Mouse (Mus musculus) myocyte (in vitro differentiated cells): ENCODE measurements at regions not wholly inside any gene's neighbourhood (a gene's known extent, or its start where the extent isn't known, plus 50 kb on each side); places are given as distances from the start of the nearest gene placed in this dataset.

Experiments used
- CEBPB ChIP-seq: IDR thresholded peaks from 2 replicates; pipeline ENCODE4 v1.6.1; 2011; ENCODE audit warnings: mild to moderate bottlenecking, moderate library complexity; ENCODE audit not compliant: poor library complexity, insufficient read depth, severe bottlenecking
- MAX ChIP-seq: IDR thresholded peaks from one replicate; pipeline ENCODE4 v1.6.1; 2011; ENCODE audit warnings: low read depth, mild to moderate bottlenecking, control low read depth
- POLR2A ChIP-seq: IDR thresholded peaks from one replicate; pipeline ENCODE4 v1.6.1; 2011; ENCODE audit warnings: low read depth, mild to moderate bottlenecking, control low read depth, moderate library complexity; ENCODE audit not compliant: insufficient read length
- SRF ChIP-seq: IDR thresholded peaks from one replicate; pipeline ENCODE4 v1.6.1; 2011; ENCODE audit warnings: low read depth; ENCODE audit not compliant: control insufficient read depth, insufficient read length
- TCF12 ChIP-seq: IDR thresholded peaks from one replicate; pipeline ENCODE4 v1.6.1; 2011; ENCODE audit warnings: mild to moderate bottlenecking, control low read depth; ENCODE audit not compliant: poor library complexity, insufficient read depth, severe bottlenecking
- USF1 ChIP-seq: IDR thresholded peaks from one replicate; pipeline ENCODE4 v1.6.1; 2011; ENCODE audit warnings: low read depth, mild to moderate bottlenecking, control low read depth, moderate library complexity

DNA sequence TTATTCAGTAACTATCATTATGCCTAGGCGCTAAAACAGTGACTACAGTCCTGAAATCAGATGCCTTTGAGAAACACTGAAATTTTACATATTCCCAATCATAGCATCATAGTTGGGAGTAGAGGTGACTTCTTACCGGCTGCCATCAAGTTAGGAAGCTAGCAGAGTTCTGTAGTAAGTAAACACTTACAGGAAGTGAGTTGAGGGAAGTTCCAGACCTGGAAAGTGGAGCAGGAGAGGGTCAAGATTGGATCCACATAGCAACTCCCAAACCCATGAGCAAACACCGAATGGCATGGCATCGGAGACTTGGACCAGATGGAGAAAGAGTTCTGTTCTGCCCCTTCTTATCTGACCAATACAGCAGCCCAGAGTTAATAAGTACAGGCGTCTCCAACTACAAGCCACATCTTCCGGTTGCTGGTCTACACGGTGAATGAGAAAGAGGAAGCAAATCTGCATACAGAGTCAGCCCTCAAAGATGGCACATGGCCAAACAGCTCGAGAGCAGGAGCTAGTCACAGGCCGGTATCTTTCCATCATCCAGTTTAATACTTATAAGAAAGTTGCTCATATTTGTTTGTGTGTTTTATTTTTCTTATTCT lies 184.8 kb upstream of the Slc7a11 start:
- no peak for TF ChIP-seq POLR2A
- no peak for TF ChIP-seq SRF
- no peak for TF ChIP-seq CEBPB
- no peak for TF ChIP-seq TCF12
- no peak for TF ChIP-seq USF1
- no peak for TF ChIP-seq MAX
